Mouse (Mus musculus) cerebellum, adult 2 months (tissue): ENCODE measurements around the gene Gys2. TPM values are rescaled to one million over a fixed set of nuclear protein-coding genes. Genes with fewer than 3 reads are reported as not detected.

ENCODE experiments used
- DNase-seq, 2 experiments: peaks; one replicate each; pipeline ENCODE4 v3.0.0; 2021
- H3K27ac ChIP-seq: fragments of 200-500 bp; 2 replicates; pipeline ENCODE4 v1.5.1; 2012; ENCODE audit warnings: low read length, control low read depth, inconsistent platforms; ENCODE audit not compliant: insufficient read depth
- H3K27me3 ChIP-seq: fragments of 200-500 bp; 2 replicates; pipeline ENCODE4 v1.6.1; 2012; ENCODE audit warnings: inconsistent platforms, mild to moderate bottlenecking, low read length, moderate library complexity; ENCODE audit not compliant: control insufficient read depth, insufficient read depth
- H3K4me1 ChIP-seq: fragments of 200-500 bp; 2 replicates; pipeline ENCODE4 v1.6.1; 2011; ENCODE audit warnings: low read length; ENCODE audit not compliant: control insufficient read depth, insufficient read depth
- H3K4me3 ChIP-seq: fragments of 200-500 bp; replicated peaks from 2 replicates; pipeline ENCODE3; 2011; ENCODE audit warnings: mild to moderate bottlenecking, low read depth, low read length, control low read depth; ENCODE audit not compliant: insufficient read depth
- CTCF ChIP-seq: fragments of 200-500 bp; IDR thresholded peaks from 2 replicates; pipeline ENCODE4 v1.5.1; 2011; ENCODE audit warnings: low read depth, mild to moderate bottlenecking, control low read depth, low read length, moderate library complexity, borderline replicate concordance; ENCODE audit not compliant: insufficient read depth
- POLR2A ChIP-seq: fragments of 200-500 bp; IDR thresholded peaks from 2 replicates; pipeline ENCODE4 v1.6.1; 2011; ENCODE audit warnings: low read length, control low read depth, borderline replicate concordance; ENCODE audit not compliant: insufficient read depth
- WGBS: fragments of 180-500 bp; shearing (Covaris S2); methylation state at CpG from one replicate; pipeline ENCODE4 v1.1.7; 2018; 5-methylcytosine and 5-hydroxymethylcytosine counted together
- polyA plus RNA-seq: library from polyadenylated mRNA; depleted of rRNA; stranded (reverse); fragments of >200 nt; gene quantifications from 2 replicates; pipeline ENCODE4 v1.2.3, GENCODE M21; 2012

Gys2 gene
- polyA plus RNA-seq, 1 experiment: 0.08 TPM

DNA sequence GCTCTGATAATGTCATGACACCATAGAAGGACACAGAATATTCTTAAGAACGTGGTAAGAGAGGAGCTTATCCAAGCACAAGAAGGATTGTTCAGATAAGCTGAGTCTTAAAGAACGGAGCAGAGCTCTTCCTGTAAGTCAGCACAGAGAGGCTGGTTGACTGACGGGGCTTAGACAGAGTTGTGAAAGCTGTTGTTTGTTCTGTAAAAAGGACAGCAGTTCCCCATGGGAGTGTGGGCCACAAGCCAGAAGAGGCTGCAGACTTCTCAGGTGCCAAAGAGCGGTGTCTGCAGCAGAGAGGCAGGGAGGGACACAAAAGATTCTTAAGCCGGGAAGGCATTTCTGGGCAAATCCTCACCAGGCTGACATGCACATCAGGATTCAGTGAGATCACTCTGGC lies 78.2 kb downstream of the Gys2 start:
- Histone ChIP-seq H3K27ac (no peak overlapping the region), H3K4me1 (peaks cover 5% of the 10 kb centered on the region), H3K27me3 (no peaks in the 10 kb centered on the region), H3K4me3 (no peak overlapping the region)
- WGBS: 33% methylated on average over 5 of the region's 5 CpGs
- no peak for TF ChIP-seq CTCF
- TF ChIP-seq POLR2A: no peak
- peak; percentile 29 to 35 for DNase-seq

DNA sequence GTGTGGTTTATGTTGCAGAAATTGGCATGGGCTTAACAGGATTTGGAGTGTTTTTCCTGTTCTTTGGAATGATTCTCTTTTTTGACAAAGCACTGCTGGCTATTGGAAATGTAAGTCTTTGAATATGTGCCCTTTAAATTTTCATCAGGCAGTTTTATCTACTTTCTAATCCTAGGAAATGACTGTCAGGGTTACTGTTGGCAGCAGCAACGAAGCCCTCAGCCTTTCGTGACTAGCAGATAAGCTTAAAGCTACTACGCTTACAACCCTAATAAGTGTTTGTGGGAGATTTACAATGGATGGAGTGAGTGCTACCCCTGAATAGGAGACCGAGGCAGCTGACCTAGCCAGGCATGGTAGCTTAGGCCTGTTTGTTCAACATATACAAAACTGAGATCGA lies 80.6 kb downstream of the Gys2 start:
- Histone ChIP-seq H3K27me3 (no peaks in the 10 kb centered on the region), H3K27ac (no peak overlapping the region), H3K4me3 (no peak overlapping the region), H3K4me1 (peaks cover 7% of the 10 kb centered on the region)
- WGBS: 91% methylated on average over 5 of the region's 5 CpGs
- TF ChIP-seq CTCF: no peak
- TF ChIP-seq POLR2A: no peak
- DNase-seq: no peak

DNA sequence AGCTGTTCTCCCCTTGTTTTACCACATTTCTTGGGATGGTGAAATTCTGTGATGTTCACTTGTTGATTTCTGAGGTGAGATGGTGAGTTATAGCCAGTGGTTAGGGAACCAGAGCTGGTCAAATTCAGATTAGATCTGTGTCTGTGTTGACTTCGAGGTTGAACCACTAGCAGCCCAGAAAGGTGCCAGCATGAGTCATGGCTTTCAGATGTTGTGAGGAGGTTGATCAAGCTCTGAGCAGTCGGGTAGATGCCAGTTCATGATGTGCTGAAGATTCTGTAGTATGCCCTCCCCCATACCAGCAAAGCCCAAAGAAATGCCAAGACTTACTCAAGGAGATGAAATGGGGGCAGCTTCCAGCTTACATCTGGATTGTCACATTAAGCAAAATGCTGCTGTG lies 83.8 kb downstream of the Gys2 start:
- Histone ChIP-seq H3K27me3 (no peaks in the 10 kb centered on the region), H3K4me3 (no peak overlapping the region), H3K4me1 (peaks cover 5% of the 10 kb centered on the region; the same call in 1 of the 2 replicates), H3K27ac (no peak overlapping the region)
- TF ChIP-seq CTCF (no peak), POLR2A (no peak)
- DNase-seq: no peak
- 51% methylated on average over 2 of the region's 2 CpGs for WGBS

DNA sequence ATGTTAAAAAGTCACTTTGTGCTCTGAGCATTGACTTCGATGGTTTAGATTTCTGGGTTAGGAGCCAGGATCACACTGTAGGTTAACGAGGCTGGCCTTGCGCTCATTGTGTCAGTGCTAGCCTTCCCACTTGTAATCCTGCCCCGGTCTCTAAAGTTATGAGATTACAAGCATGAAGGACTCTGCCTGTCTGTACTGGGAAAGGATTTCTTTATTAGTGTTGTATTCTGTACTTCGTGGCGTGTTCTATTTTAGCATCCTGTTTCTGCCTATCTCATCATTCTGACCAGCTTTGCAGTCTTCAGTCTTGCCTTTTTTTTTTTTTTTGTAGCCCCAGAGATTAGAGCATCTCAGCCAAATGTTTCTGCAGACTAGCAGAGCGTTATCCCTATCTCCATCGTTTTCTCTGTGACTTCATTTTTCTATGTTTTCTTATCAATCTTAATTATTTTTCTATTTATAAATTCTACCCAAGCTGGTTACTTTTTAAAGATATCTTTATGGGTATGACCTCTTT lies 85.1 kb downstream of the Gys2 start:
- peaks cover 2% of the 10 kb centered on the region; the same call in 1 of the 2 replicates for H3K4me1 ChIP-seq
- no peaks in the 10 kb centered on the region for H3K27me3 ChIP-seq
- no peak for DNase-seq
- TF ChIP-seq CTCF (no peak), POLR2A (no peak)
- H3K4me3 ChIP-seq: peak overlapping the region; percentile 86
- 11% methylated on average over 8 of the region's 8 CpGs for WGBS
- no peak overlapping the region for H3K27ac ChIP-seq

DNA sequence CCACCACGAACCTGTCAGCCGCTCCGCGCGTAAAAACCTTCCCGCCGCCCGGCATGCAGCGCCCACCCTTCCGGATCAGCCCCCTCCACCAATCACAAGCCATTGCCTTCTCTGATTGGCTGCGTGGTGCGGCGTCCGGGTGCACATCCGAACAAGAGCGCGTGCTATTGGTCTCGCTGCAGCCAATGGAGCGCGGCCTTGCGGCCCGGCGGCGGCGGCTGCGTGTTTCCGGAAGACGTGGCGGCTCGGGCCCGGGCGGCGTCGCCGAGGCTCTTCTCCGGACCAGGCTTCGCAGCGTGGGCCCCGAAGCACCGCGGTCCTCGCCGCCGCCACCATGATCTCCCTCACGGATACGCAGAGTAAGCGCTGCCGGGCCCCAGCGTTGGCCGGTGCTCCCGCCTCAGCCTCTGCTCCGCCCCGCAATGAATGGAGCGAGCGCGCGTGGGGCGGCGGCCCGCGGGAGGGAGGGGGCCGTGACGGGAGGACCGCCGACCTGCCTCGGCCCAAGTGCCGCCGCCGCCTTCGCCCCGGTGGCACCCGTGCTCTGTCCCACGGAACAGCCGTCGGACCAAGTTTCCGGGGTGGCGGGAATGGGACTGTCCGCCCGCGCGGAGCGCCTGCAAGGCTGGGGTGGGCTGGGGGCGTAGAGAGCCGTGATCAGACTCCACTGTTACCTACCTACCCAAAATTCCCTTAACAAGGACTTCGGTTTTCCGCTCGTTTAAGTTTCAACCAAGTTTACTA lies 85.7 kb downstream of the Gys2 start, which contains the start of the genes Recql and Golt1b:
Gene Recql, minus strand, starts transcription at position 77 of the 744 bp plus-strand sequence.
Gene Golt1b, plus strand, starts transcription at position 211 of the 744 bp plus-strand sequence.
- Histone ChIP-seq H3K4me1 (peaks cover 2% of the 10 kb centered on the region; the same call in 1 of the 2 replicates), H3K27me3 (no peaks in the 10 kb centered on the region), H3K4me3 (peak within 1 kb of the TSS; percentile 88), H3K27ac (peak within 1 kb of the TSS; percentile 42)
- under 1% methylated on average over 87 of the region's 87 CpGs for WGBS
- no peak for TF ChIP-seq CTCF
- TF ChIP-seq POLR2A: peak; percentile 56; the same call in 1 of the 2 replicates
- DNase-seq: peak; percentile 98 to 99

DNA sequence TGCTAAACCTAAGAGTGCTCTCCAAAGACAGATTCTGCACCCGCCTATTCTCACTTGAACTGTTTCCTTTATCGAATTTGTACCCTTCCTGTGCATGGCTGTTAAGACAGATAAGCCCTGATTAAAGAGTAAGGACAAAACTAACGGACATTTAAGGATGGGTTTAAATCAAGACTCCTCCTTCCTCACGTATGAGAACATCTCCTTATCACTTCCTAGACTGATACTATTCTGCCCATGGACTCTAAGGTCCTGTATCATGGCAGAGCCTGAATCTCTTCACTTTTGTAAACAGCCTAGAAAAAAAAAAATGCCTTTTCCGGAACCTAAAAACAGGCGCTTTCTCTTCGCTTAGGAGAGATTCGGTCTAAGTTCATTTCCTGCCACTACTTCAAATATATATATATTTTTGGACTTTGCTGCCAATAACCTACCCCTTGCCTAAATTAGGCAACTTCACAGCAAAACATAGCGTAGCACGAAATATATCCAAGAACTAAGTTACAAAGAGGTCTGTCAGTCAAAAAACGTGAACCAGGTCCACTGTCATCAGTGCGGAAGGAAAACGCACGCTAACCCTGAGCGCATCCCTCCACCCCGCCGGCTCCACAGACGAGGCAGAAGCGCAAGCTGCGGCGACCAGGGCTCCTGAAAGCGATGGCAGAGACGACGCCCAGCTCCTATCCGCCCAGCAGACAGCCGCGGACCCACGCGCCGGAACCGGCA lies 86.5 kb downstream of the Gys2 start:
- Histone ChIP-seq H3K27ac (peak overlapping the region; percentile 42; the same call in 1 of the 2 replicates), H3K4me3 (peak overlapping the region; percentile 88), H3K27me3 (no peaks in the 10 kb centered on the region), H3K4me1 (peaks cover 2% of the 10 kb centered on the region; the same call in 1 of the 2 replicates)
- TF ChIP-seq POLR2A (no peak), CTCF (no peak)
- 5% methylated on average over 31 of the region's 31 CpGs for WGBS
- DNase-seq: no peak

DNA sequence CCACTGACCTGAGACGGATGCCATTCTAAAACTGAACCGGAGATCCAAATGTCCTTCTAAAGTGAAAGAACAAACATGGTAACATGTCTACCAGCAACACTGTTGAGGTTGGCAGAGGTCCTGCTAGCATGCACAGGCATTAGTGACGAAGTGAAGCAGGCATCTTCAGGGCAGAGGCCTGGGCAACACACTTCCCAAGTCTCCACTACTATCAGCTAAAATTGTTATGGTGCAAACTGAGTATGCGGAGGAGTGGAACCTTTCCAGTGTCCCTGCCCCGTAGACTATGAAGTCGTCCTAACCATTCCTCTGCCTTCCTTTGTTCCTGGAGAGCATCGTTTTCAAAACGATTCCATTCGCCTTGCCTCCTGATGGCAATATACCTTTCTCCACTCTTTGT lies 88.4 kb downstream of the Gys2 start:
- no peaks in the 10 kb centered on the region for H3K27me3 ChIP-seq
- peaks cover 2% of the 10 kb centered on the region; the same call in 1 of the 2 replicates for H3K4me1 ChIP-seq
- no peak for DNase-seq
- H3K4me3 ChIP-seq: no peak overlapping the region
- TF ChIP-seq CTCF: no peak
- TF ChIP-seq POLR2A: no peak
- 87% methylated on average over 9 of the region's 9 CpGs for WGBS
- no peak overlapping the region for H3K27ac ChIP-seq
